In genomic region chr14:11822830-11823700, GRCm38 (mm10) we compare ENCODE assay signal across 10 mouse cellular contexts.
A peak's percentile ranks its signal among the peaks of the same experiment; 100 is the strongest.
DNase-seq lines count a peak whose midpoint lies in the region; ATAC-seq and TF ChIP-seq lines count a peak whose summit lies in the region.
"Had no signal": no experiment of that assay in that cellular context is flagged by ENCODE, and none has a peak within 500 bp of the region (broad histone marks: within the 10 kb centered on the region; RNA-seq: fewer than 3 reads in every experiment).

No protein-coding gene starts in this region.

- DNase-seq in hindbrain, embryonic 10.5 days (ENCODE audit: low spot score): no peak
- DNase-seq in cerebellum, adult 9-11 months: peak; percentile 48
- peak; percentile 59 for DNase-seq in kidney, adult 2 months
- DNase-seq in spleen, postnatal 4 days (ENCODE audit: low spot score in 2 of 2): no peak
- DNase-seq in adrenal gland, adult 18-20 months (ENCODE audit: low spot score in 2 of 2): no peak
- no peak for DNase-seq in heart, postnatal 10 days
- DNase-seq: heart, adult 2 months; lung, embryonic 14.5 days had no signal

- H3K9ac ChIP-seq in hindbrain, embryonic 16.5 days (ENCODE audit: low read depth, low read length): no peak overlapping the region
- H3K9ac ChIP-seq in limb, embryonic 13.5 days: no peak overlapping the region
- H3K9ac ChIP-seq: lung, embryonic 14.5 days had no signal

- H3K4me3 ChIP-seq in hindbrain, embryonic 16.5 days (ENCODE audit: low read length): no peak overlapping the region
- no peak overlapping the region for H3K4me3 ChIP-seq in hindbrain, embryonic 10.5 days
- H3K4me3 ChIP-seq in kidney, adult 2 months (ENCODE audit: insufficient read depth, low read depth, low read length): no peak overlapping the region
- H3K4me3 ChIP-seq in limb, embryonic 13.5 days: no peak overlapping the region
- H3K4me3 ChIP-seq: heart, adult 2 months had no signal

- TF ChIP-seq CTCF in kidney, adult 2 months (conservative IDR thresholded peaks at IDR 0.05; ENCODE audit: insufficient read depth, insufficient read length, low read depth, low read length): no peak

- peaks cover 18% of the 10 kb centered on the region for H3K4me1 ChIP-seq in hindbrain, embryonic 16.5 days (ENCODE audit: control insufficient read depth, insufficient read depth, low read depth, low read length)
- H3K4me1 ChIP-seq in hindbrain, embryonic 10.5 days (replicated peaks): peaks cover 22% of the 10 kb centered on the region
- H3K4me1 ChIP-seq in kidney, adult 2 months (ENCODE audit: control insufficient read depth, insufficient read depth, low read length): peaks cover 13% of the 10 kb centered on the region
- peaks cover 39% of the 10 kb centered on the region for H3K4me1 ChIP-seq in limb, embryonic 13.5 days

- no peak for TF ChIP-seq POLR2A in kidney, adult 2 months (IDR thresholded peaks at IDR 0.05; ENCODE audit: low read depth, low read length)

- H3K27me3 ChIP-seq in hindbrain, embryonic 16.5 days (replicated peaks; ENCODE audit: control insufficient read depth, insufficient read depth, low read length): no peaks in the 10 kb centered on the region
- no peaks in the 10 kb centered on the region for H3K27me3 ChIP-seq in hindbrain, embryonic 10.5 days (ENCODE audit: insufficient read depth, poor library complexity, severe bottlenecking)
- no peaks in the 10 kb centered on the region for H3K27me3 ChIP-seq in kidney, adult 2 months (replicated peaks; ENCODE audit: control insufficient read depth, insufficient read depth, low read length)
- H3K27me3 ChIP-seq in limb, embryonic 13.5 days: no peaks in the 10 kb centered on the region

- WGBS in hindbrain, embryonic 16.5 days: 58% methylated on average over 7 of the region's 7 CpGs
- 69% methylated on average over 7 of the region's 7 CpGs for WGBS in hindbrain, embryonic 10.5 days
- 43% methylated on average over 7 of the region's 7 CpGs for WGBS in kidney, adult 2 months
- WGBS in limb, embryonic 13.5 days: 11% methylated on average over 7 of the region's 7 CpGs

- ATAC-seq in hindbrain, embryonic 16.5 days: peak; percentile 43; the same call in 1 of the 2 replicates
- peak; percentile 62 for ATAC-seq in limb, embryonic 13.5 days (ENCODE audit: low FRiP score, low read depth)

- no peaks in the 10 kb centered on the region for H3K36me3 ChIP-seq in hindbrain, embryonic 16.5 days (ENCODE audit: control insufficient read depth, insufficient read depth, low read length)
- no peaks in the 10 kb centered on the region for H3K36me3 ChIP-seq in hindbrain, embryonic 10.5 days
- H3K36me3 ChIP-seq in kidney, adult 2 months (ENCODE audit: control insufficient read depth, insufficient read depth, low read length): no peaks in the 10 kb centered on the region
- no peaks in the 10 kb centered on the region for H3K36me3 ChIP-seq in limb, embryonic 13.5 days

- H3K4me2 ChIP-seq in hindbrain, embryonic 16.5 days (ENCODE audit: low read length): no peak overlapping the region
- H3K4me2 ChIP-seq in limb, embryonic 13.5 days (replicated peaks): peak overlapping the region; percentile 19; the same call in 1 of the 2 replicates
- H3K4me2 ChIP-seq: lung, embryonic 14.5 days had no signal

- no peaks in the 10 kb centered on the region for H3K9me3 ChIP-seq in hindbrain, embryonic 16.5 days (ENCODE audit: control insufficient read depth, low read length)
- no peaks in the 10 kb centered on the region for H3K9me3 ChIP-seq in hindbrain, embryonic 10.5 days
- no peaks in the 10 kb centered on the region for H3K9me3 ChIP-seq in limb, embryonic 13.5 days

- intact Hi-C loops in heart, postnatal 10 days (cut with DNase I): no loop called here

- H3K27ac ChIP-seq in hindbrain, embryonic 16.5 days (ENCODE audit: low read depth, low read length): peak overlapping the region; percentile 34; the same call in 1 of the 2 replicates
- H3K27ac ChIP-seq in hindbrain, embryonic 10.5 days: no peak overlapping the region
- no peak overlapping the region; the same call in 1 of the 2 replicates for H3K27ac ChIP-seq in kidney, adult 2 months (ENCODE audit: insufficient read depth, low read depth, low read length)
- no peak overlapping the region for H3K27ac ChIP-seq in limb, embryonic 13.5 days
- H3K27ac ChIP-seq: heart, adult 2 months had no signal

Comparison
In these comparisons a context has a peak if more than half of its experiments do, and no peak if none do; other contexts are left out.
1. DNase-seq: peak in cerebellum, adult 9-11 months (single experiment) and kidney, adult 2 months (single experiment); none in hindbrain, embryonic 10.5 days (single experiment), spleen, postnatal 4 days (0 of 2), adrenal gland, adult 18-20 months (0 of 2) and heart, postnatal 10 days (0 of 2).